22 mouse cellular contexts compared by ENCODE assay signal in the genomic region with DNA sequence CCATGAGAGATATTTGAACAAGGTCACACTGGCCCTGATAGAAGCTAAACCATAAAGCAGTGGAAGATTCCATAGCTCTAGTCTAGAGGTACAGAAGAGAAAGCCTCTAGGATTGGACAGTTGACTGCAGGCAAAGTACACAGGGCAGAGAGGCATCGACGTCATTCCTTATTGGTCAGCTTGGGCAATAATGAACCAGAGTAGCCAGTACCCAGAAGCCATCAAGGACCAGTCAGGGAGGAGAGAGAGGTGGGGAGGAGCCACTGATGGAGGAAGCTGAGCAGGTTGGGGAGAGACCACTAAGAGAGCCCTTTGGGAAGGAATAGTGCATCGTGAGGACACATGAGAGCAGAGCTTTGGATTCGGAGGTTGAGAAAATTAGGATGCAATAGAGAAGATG. TPM values are rescaled to one million over a fixed set of nuclear protein-coding genes. Genes with fewer than 3 reads are reported as not detected.
"Had no signal": no experiment of that assay in that cellular context is flagged by ENCODE, and none has a peak within 500 bp of the region (broad histone marks: within the 10 kb centered on the region; RNA-seq: fewer than 3 reads in every experiment).

No protein-coding gene starts in this region.

- DNase-seq: kidney, postnatal 14 days; kidney, postnatal 4 days; liver; lung, adult 18-20 months; lung, postnatal 10 days; lung, postnatal 36 days; retina, postnatal 1 day; right cerebral cortex, postnatal 25 days; thymus, adult 18-20 months; thymus, postnatal 36 days had no signal

- H3K9me3 ChIP-seq: limb, embryonic 10.5 days; limb, embryonic 13.5 days; liver, embryonic 12.5 days; liver, embryonic 15.5 days; lung, embryonic 15.5 days; megakaryocyte, embryonic 14.5 days; midbrain, embryonic 10.5 days; midbrain, embryonic 13.5 days had no signal

- H3K4me1 ChIP-seq: liver, embryonic 12.5 days; liver, embryonic 15.5 days; midbrain, embryonic 13.5 days had no signal

- H3K36me3 ChIP-seq: limb, embryonic 10.5 days; limb, embryonic 13.5 days; liver, embryonic 12.5 days; liver, embryonic 15.5 days; lung, embryonic 15.5 days; midbrain, embryonic 10.5 days; midbrain, embryonic 13.5 days had no signal

- H3K27ac ChIP-seq: limb, embryonic 10.5 days; limb, embryonic 13.5 days; liver, embryonic 12.5 days; liver, embryonic 15.5 days; lung, embryonic 15.5 days; midbrain, embryonic 10.5 days; midbrain, embryonic 13.5 days had no signal

- H3K27me3 ChIP-seq: lung, embryonic 15.5 days; midbrain, embryonic 13.5 days had no signal

- H3K4me2 ChIP-seq: limb, embryonic 13.5 days; liver, embryonic 12.5 days; liver, embryonic 15.5 days; lung, embryonic 15.5 days; midbrain, embryonic 13.5 days had no signal

- H3K9ac ChIP-seq: limb, embryonic 13.5 days; liver, embryonic 12.5 days; liver, embryonic 15.5 days; lung, embryonic 15.5 days; midbrain, embryonic 13.5 days had no signal

- H3K4me3 ChIP-seq: limb, embryonic 10.5 days; limb, embryonic 13.5 days; liver, embryonic 12.5 days; liver, embryonic 15.5 days; lung, embryonic 15.5 days; megakaryocyte, embryonic 14.5 days; midbrain, embryonic 10.5 days; midbrain, embryonic 13.5 days had no signal

- ATAC-seq: liver, embryonic 12.5 days; midbrain, embryonic 13.5 days had no signal

RNA-seq across cellular contexts. Expression of a gene that starts 6.0 kb away (rescaled TPM):
- polyA plus RNA-seq: limb, embryonic 10.5 days; limb, embryonic 13.5 days; liver, embryonic 12.5 days; liver, embryonic 15.5 days; midbrain, embryonic 10.5 days; neural tube, embryonic 11.5 days; neural tube, embryonic 14.5 days; spleen, adult 2 months; stomach, embryonic 16.5 days had no signal
